Mouse (Mus musculus) neural tube, embryonic 14.5 days (tissue): ENCODE results near the gene Creg1. TPM values are rescaled to one million over a fixed set of nuclear protein-coding genes. Genes with fewer than 3 reads are reported as not detected.

Source experiments
- ATAC-seq: fragments of 200-750 bp; cut with Nextera tagmentation; 2 replicates; pipeline ENCODE4 v1.8.0; 2017; ENCODE audit warnings: low read depth, mild to moderate bottlenecking, moderate TSS enrichment, moderate library complexity
- H3K27ac ChIP-seq: fragments of 300-500 bp; sonication (generic); 2 replicates; pipeline ENCODE4 v1.5.1; 2014; ENCODE audit warnings: low read depth, mild to moderate bottlenecking, control low read depth, low read length, moderate library complexity, mixed read lengths
- H3K27me3 ChIP-seq: fragments of 300-500 bp; sonication (generic); 2 replicates; pipeline ENCODE4 v1.6.1; 2014; ENCODE audit warnings: low read length; ENCODE audit not compliant: control insufficient read depth, insufficient read depth
- H3K36me3 ChIP-seq: fragments of 300-500 bp; sonication (generic); 2 replicates; pipeline ENCODE4 v1.6.1; 2014; ENCODE audit warnings: low read length, mixed read lengths; ENCODE audit not compliant: control insufficient read depth, insufficient read depth
- H3K4me1 ChIP-seq: fragments of 300-500 bp; sonication (generic); 2 replicates; pipeline ENCODE4 v1.6.1; 2014; ENCODE audit warnings: low read length; ENCODE audit not compliant: control insufficient read depth, insufficient read depth
- H3K4me2 ChIP-seq: fragments of 300-500 bp; sonication (generic); 2 replicates; pipeline ENCODE4 v1.6.1; 2014; ENCODE audit warnings: mild to moderate bottlenecking, low read depth, low read length, control low read depth
- H3K4me3 ChIP-seq: fragments of 300-500 bp; sonication (generic); 2 replicates; pipeline ENCODE4 v1.5.1; 2014; ENCODE audit warnings: low read depth, low read length, control low read depth, mixed read lengths
- H3K9ac ChIP-seq: fragments of 300-500 bp; sonication (generic); replicated peaks from 2 replicates; pipeline ENCODE4 v1.6.1; 2014; ENCODE audit warnings: low read depth, mild to moderate bottlenecking, control low read depth, low read length, mixed read lengths
- H3K9me3 ChIP-seq: fragments of 300-500 bp; sonication (generic); 2 replicates; pipeline ENCODE4 v1.6.1; 2016; ENCODE audit warnings: low read length; ENCODE audit not compliant: control insufficient read depth
- WGBS: fragments of 180-500 bp; shearing (Covaris S2); extraction: QIAGEN DNeasy Blood & Tissue Kit; methylation state at CpG from one replicate; pipeline ENCODE4 v1.1.7; 2014; 5-methylcytosine and 5-hydroxymethylcytosine counted together
- polyA plus RNA-seq: library from polyadenylated mRNA; unstranded; fragments of >200 nt; fragmentation: Nextera tagmentation; extraction: Ambion mirVana; gene quantifications from 2 replicates; pipeline ENCODE4 v1.2.1, GENCODE M21; 2014

Gene Creg1
- polyA plus RNA-seq, 1 experiment from 2014 or later = 39.7 TPM

DNA sequence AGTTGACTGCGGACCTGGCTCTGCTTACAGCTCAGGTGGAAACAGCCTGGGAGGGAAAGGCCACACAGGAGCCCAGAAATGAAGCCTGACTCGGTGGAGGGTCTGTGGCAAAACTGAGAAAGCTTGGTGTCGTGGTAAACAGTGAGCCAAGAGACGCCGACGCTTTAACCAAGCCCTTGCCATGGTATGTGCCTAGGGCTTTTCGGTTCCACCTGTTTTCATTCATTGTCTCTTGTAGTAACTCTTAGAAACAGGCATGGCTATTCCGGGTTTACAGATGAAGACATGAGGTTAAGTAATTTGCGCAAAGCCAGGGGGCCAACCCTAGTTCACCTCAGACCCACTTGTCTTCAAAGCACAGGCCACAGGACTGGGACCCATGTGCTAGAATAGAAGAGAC is 1.0 kb downstream of the Creg1 start:
- 59% methylated on average over 9 of the region's 9 CpGs for WGBS
- Histone ChIP-seq H3K4me3 (peak overlapping the region; percentile 82), H3K4me1 (peaks cover 6% of the 10 kb centered on the region; the same call in 1 of the 2 replicates), H3K4me2 (peak overlapping the region; percentile 91), H3K27me3 (peaks cover 5% of the 10 kb centered on the region), H3K9me3 (no peaks in the 10 kb centered on the region), H3K36me3 (no peaks in the 10 kb centered on the region), H3K9ac (no peak overlapping the region), H3K27ac (no peak overlapping the region)
- no peak for ATAC-seq

DNA sequence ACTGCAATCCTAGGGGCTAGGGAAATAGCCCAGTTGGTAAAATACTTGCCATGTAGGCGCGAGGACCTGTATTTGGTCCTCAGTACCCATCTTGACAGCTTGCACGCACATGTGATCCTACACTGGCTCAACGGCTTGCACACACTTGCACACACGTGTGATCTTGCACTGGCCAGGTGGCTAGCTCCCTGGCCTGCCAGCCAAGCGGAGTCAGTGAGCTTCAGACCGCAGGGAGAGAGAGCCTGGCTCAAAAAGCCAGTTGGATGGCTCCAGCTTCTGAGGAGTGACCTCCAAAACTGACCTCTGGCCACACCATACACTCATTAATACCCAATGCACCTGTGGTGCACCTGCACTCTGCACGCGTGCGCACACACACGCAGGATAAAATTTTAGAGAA is 1.5 kb downstream of the Creg1 start:
- Histone ChIP-seq H3K4me3 (no peak overlapping the region), H3K9me3 (no peaks in the 10 kb centered on the region), H3K27ac (no peak overlapping the region), H3K4me1 (peaks cover 6% of the 10 kb centered on the region; the same call in 1 of the 2 replicates), H3K36me3 (no peaks in the 10 kb centered on the region), H3K9ac (no peak overlapping the region), H3K27me3 (peaks cover 5% of the 10 kb centered on the region), H3K4me2 (no peak overlapping the region)
- no peak for ATAC-seq
- WGBS = 86% methylated on average over 11 of the region's 11 CpGs

DNA sequence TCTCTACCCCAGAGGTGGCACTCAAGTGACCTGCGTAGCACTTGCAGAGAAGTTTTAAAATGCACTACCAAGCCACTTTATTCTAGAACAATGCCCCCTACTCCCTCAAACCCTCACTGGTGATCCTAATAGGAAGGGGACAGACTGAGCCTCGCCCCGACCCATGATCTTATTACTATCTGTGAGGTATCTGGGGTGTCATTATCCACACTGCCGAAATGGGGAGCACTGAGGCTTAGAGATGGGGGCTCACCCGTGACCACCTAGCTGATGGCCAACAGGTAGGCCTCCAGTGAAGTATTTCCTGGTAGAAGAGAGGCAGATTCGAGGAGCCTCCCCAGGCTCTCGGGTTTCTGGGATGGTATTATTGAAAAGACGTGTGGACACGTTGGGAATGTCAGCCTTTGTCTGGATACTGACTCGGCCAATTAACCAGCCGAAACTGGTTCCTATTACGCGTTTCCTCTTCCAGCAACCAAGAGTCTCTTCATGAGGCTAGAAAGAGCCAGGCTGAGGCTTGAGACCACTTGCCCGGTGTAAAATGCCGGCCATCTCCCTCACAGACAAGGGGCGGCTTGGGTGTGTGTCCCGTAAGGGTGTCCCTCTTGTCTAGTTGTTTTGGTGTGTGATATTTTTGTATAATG is 2.2 kb downstream of the Creg1 start:
- no peak overlapping the region for H3K27ac ChIP-seq
- WGBS = 88% methylated on average over 17 of the region's 17 CpGs
- no peaks in the 10 kb centered on the region for H3K9me3 ChIP-seq
- peaks cover 5% of the 10 kb centered on the region for H3K27me3 ChIP-seq
- H3K4me2 ChIP-seq = no peak overlapping the region
- ATAC-seq = no peak
- H3K9ac ChIP-seq = no peak overlapping the region
- no peak overlapping the region for H3K4me3 ChIP-seq
- peaks cover 6% of the 10 kb centered on the region; the same call in 1 of the 2 replicates for H3K4me1 ChIP-seq
- H3K36me3 ChIP-seq = no peaks in the 10 kb centered on the region

DNA sequence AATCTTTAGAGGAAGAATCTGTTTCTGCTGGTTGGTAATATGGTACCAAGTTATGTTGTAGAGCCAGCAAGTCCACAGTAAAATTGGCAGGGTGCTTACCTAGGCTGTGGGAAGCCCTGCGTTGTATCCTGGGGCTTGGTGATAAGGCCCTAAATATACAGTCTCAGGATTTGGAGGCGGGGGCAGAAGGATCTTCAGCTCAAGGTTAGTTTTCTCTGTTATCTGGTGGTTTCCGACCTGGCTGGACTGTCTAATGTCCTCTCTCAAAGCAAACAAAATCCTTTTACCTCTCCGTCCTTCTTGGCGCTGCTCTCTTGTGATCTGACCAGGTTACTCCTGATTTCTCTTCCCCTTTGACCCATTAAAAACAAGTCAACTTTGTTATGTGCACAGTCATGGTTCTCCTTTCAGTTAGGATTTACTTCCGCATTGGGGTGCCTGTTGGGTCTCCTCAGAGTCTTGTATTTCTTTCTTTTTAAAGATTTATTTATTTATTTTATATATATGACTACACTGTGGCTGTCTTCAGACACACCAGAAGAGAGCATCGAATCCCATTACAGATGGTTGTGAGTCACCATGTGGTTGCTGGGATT is 2.8 kb downstream of the Creg1 start:
- no peak for ATAC-seq
- H3K4me2 ChIP-seq = no peak overlapping the region
- 93% methylated on average over 7 of the region's 7 CpGs for WGBS
- no peaks in the 10 kb centered on the region for H3K9me3 ChIP-seq
- H3K4me3 ChIP-seq = no peak overlapping the region
- H3K9ac ChIP-seq = no peak overlapping the region
- H3K27ac ChIP-seq = no peak overlapping the region
- peaks cover 5% of the 10 kb centered on the region for H3K27me3 ChIP-seq
- H3K4me1 ChIP-seq = peaks cover 6% of the 10 kb centered on the region; the same call in 1 of the 2 replicates
- H3K36me3 ChIP-seq = no peaks in the 10 kb centered on the region

DNA sequence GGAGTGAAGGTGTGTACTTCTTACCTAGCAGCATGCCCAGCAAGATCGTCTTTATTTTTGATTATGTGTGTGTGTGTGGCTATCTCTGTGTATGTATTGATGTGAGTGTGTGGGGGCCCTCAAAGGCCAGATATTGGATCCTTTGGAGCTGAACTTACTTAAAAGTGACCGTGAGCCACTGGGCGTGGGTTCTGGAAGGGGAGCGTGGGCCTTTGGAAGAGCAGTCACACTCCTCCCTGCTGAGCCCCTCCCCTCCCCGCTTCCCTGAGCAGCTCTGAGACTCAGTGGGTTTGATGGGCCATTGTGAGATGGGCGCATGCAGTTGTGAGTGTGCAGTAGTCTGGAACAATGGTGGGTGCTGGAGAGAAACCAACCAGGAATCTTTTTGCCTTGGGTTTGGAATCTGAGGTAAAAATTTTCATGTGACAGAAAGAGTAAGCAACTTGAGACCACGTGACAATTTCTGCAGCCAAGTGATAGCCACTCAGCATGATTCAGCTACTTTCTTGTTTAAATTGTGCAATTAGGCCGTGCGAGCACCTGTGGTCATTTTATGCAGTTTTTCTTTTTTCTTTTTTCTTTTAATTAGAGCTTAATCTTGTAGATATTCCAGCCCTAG is 5.5 kb downstream of the Creg1 start:
- peaks cover 5% of the 10 kb centered on the region for H3K27me3 ChIP-seq
- no peak overlapping the region for H3K9ac ChIP-seq
- H3K36me3 ChIP-seq = no peaks in the 10 kb centered on the region
- H3K4me3 ChIP-seq = no peak overlapping the region
- H3K4me2 ChIP-seq = no peak overlapping the region
- H3K9me3 ChIP-seq = no peaks in the 10 kb centered on the region
- ATAC-seq = no peak
- WGBS = 84% methylated on average over 9 of the region's 9 CpGs
- no peak overlapping the region for H3K27ac ChIP-seq
- H3K4me1 ChIP-seq = peaks cover 6% of the 10 kb centered on the region; the same call in 1 of the 2 replicates

DNA sequence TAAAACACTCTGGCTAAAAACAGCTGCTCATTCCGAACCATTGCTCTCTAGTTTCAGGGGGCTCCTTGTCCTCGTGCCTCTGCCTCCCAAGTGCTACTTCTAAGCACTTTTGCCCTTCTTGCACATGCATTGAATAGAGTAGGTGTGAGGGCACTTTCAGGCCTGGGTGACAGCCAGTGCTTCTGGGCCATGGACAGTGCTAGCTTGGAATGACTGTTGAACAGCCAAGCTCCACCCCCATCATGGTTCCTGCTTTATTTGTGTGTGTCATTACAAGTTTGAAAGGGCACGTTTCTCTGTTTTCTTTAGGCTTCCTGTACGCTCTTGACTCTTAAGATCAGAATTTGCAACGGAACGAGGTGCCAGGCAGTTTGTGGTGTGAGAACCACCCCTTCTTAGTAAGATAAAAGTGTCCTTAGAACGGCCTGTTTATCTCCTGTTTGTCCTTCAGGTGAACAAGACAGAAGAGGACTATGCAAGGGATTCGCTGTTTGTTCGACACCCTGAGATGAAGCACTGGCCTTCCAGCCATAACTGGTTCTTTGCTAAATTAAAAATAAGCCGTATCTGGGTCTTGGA is 6.7 kb downstream of the Creg1 start:
- WGBS = 89% methylated on average over 10 of the region's 10 CpGs
- no peak for ATAC-seq
- no peaks in the 10 kb centered on the region for H3K9me3 ChIP-seq

DNA sequence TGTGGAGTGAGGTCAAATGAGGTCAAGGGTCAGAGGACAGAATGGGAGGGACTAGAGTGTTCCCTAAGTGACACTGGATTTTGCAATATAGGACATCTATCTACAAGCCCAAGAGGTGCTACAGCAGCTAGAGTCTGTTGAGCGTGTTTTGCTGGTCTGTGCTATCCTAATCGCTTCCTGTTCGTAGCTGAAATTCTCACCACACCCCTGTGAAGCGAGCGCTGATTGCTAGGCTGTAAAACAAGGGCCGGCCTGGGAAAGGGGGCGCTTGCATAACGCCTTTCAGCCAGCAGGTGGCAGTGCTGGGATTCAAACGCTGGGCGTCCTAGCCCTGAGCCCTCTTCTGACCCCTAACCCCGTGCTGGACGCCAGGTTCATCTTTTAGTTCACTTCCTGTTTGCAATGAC is 7.9 kb downstream of the Creg1 start:
- H3K4me2 ChIP-seq = no peak overlapping the region; the same call in 1 of the 2 replicates
- ATAC-seq = peak; percentile 39
- no peak overlapping the region for H3K9ac ChIP-seq
- H3K4me3 ChIP-seq = no peak overlapping the region
- 2% methylated on average over 12 of the region's 12 CpGs for WGBS
- H3K27ac ChIP-seq = no peak overlapping the region
- no peaks in the 10 kb centered on the region for H3K9me3 ChIP-seq
- H3K36me3 ChIP-seq = no peaks in the 10 kb centered on the region
- no peaks in the 10 kb centered on the region; the same call in 1 of the 2 replicates for H3K27me3 ChIP-seq
- H3K4me1 ChIP-seq = peaks cover 3% of the 10 kb centered on the region; the same call in 1 of the 2 replicates

More for the DNA sequence above, 6.7 kb downstream of the Creg1 start:
- no peak overlapping the region for H3K4me3 ChIP-seq
- H3K4me2 ChIP-seq = no peak overlapping the region
- no peak overlapping the region for H3K27ac ChIP-seq
- H3K9ac ChIP-seq = no peak overlapping the region
- H3K36me3 ChIP-seq = no peaks in the 10 kb centered on the region
- H3K4me1 ChIP-seq = peaks cover 1% of the 10 kb centered on the region; the same call in 1 of the 2 replicates
- no peaks in the 10 kb centered on the region; the same call in 1 of the 2 replicates for H3K27me3 ChIP-seq

DNA sequence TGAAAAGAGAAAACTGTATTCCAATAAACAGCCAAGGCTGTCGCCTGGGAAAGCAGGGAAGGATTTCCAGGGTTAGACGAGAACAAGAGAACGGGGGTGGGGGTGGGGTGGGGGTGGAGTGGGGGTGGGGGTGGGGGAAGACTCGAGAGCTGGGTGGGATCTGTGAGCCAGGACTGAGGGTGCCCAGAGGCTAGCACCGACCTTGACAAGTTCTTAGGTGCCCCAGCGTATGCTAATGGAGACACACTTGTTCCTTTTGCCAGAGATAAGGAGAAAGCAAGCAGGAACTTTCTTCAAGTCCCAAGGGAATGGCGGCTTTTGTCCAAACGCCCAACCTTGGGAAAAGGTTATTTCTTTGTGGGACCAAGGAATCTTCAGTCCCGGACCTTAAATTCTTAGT is 8.5 kb downstream of the Creg1 start:
- Histone ChIP-seq H3K27ac (no peak overlapping the region), H3K4me3 (no peak overlapping the region), H3K4me1 (peaks cover 3% of the 10 kb centered on the region; the same call in 1 of the 2 replicates), H3K9ac (no peak overlapping the region), H3K4me2 (no peak overlapping the region; the same call in 1 of the 2 replicates), H3K36me3 (no peaks in the 10 kb centered on the region), H3K9me3 (no peaks in the 10 kb centered on the region), H3K27me3 (no peaks in the 10 kb centered on the region; the same call in 1 of the 2 replicates)
- ATAC-seq = peak; percentile 14; the same call in 1 of the 2 replicates
- WGBS = 47% methylated on average over 9 of the region's 9 CpGs
